Mouse (Mus musculus) MEL (cell line): Measurements from ENCODE around the gene Zfand3.

Experiments used
- CTCF ChIP-seq, 3 experiments: IDR thresholded peaks in 2 of 3; conservative IDR thresholded peaks in 1 of 3; 2 replicates each; pipeline ENCODE4 v1.5.1; 2011 to 2012; ENCODE audit warnings: low read length in 3 of 3, low read depth in 2 of 3, mild to moderate bottlenecking in 2 of 3, improper control_type of control experiment in 1 of 3, inconsistent platforms in 1 of 3, mixed read lengths in 1 of 3, moderate library complexity in 1 of 3; ENCODE audit not compliant: control insufficient read depth in 1 of 3, insufficient read depth in 1 of 3, poor library complexity in 1 of 3, severe bottlenecking in 1 of 3
- MAFK ChIP-seq: IDR thresholded peaks from 2 replicates; pipeline ENCODE4 v1.6.1; 2011; ENCODE audit warnings: low read depth, mild to moderate bottlenecking, low read length, improper control_type of control experiment, borderline replicate concordance
- MAX ChIP-seq: IDR thresholded peaks from 2 replicates; pipeline ENCODE4 v1.6.1; 2011; ENCODE audit warnings: low read length, improper control_type of control experiment
- MAZ ChIP-seq: IDR thresholded peaks from 2 replicates; pipeline ENCODE4 v1.6.1; 2012; ENCODE audit warnings: low read depth, mild to moderate bottlenecking, inconsistent platforms, low read length, improper control_type of control experiment
- POLR2A ChIP-seq, 2 experiments: IDR thresholded peaks; 2 replicates each; pipeline ENCODE4 v1.6.1; 2011 to 2012; ENCODE audit warnings: low read length in 2 of 2, mild to moderate bottlenecking in 2 of 2, control low read depth in 1 of 2, improper control_type of control experiment in 1 of 2, low read depth in 1 of 2, moderate library complexity in 1 of 2; ENCODE audit not compliant: control insufficient read depth in 1 of 2, insufficient read depth in 1 of 2, poor library complexity in 1 of 2
- SIN3A ChIP-seq: IDR thresholded peaks from 2 replicates; pipeline ENCODE4 v1.6.1; 2012; ENCODE audit warnings: low read length, improper control_type of control experiment, inconsistent platforms
- ZC3H11A ChIP-seq: IDR thresholded peaks from 2 replicates; pipeline ENCODE4 v1.6.1; 2012; ENCODE audit warnings: low read depth, mild to moderate bottlenecking, inconsistent platforms, low read length, improper control_type of control experiment
- ZNF384 ChIP-seq: IDR thresholded peaks from 2 replicates; pipeline ENCODE4 v1.6.1; 2012; ENCODE audit warnings: low read depth, mild to moderate bottlenecking, inconsistent platforms, low read length, improper control_type of control experiment

- TF ChIP-seq MAX: no peak
- TF ChIP-seq CTCF (IDR thresholded peaks at IDR 0.05 in 2 of 3, conservative IDR thresholded peaks at IDR 0.05 in 1 of 3; ENCODE audit: control insufficient read depth in 1 of 3, insufficient read depth in 1 of 3, low read depth in 2 of 3, low read length in 3 of 3, poor library complexity in 1 of 3, severe bottlenecking in 1 of 3): no peak
- no peak for TF ChIP-seq POLR2A (IDR thresholded peaks at IDR 0.05; ENCODE audit: control insufficient read depth in 1 of 2, insufficient read depth in 1 of 2, low read depth in 1 of 2, low read length in 2 of 2, poor library complexity in 1 of 2)
- TF ChIP-seq ZNF384: no peak
- TF ChIP-seq SIN3A: no peak
- no peak for TF ChIP-seq MAFK
- no peak for TF ChIP-seq MAZ
- no peak for TF ChIP-seq ZC3H11A
Measured at GRCm38 (mm10) chr17:30241061-30241460, 236.5 kb downstream of the Zfand3 start.
